Mouse (Mus musculus): ENCODE measurements around the gene Thrap3.

DNA sequence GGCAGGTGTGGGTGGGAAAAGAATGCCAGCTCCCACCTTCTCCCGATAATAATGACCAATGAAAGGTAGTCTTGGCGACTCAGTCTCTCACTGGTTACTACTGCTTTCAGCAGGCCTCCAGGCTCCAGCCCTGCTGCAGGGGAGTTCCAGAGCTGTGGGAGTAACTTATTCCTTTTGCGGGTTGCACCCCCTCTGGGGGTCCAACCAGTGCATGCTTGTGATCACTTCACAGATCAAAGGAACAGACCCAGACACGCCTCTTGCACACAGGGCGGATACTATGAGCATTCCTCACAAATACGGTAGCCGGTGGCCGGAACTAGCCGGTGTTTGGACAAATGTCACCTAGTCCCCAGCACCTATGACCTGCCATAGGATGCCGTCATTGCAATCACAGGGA, 52.8 kb downstream of the Thrap3 start:
- TF ChIP-seq USF1 (IDR thresholded peaks at IDR 0.05; ENCODE audit: low read depth) (no peak), TCF12 (IDR thresholded peaks at IDR 0.05; ENCODE audit: insufficient read depth, poor library complexity, severe bottlenecking) (no peak), POLR2A (IDR thresholded peaks at IDR 0.05; ENCODE audit: insufficient read length, low read depth) (no peak), MYOD1 (IDR thresholded peaks at IDR 0.05; ENCODE audit: control insufficient read depth in 1 of 3, insufficient read length in 2 of 3, low read depth in 2 of 3) (no peak), TCF3 (IDR thresholded peaks at IDR 0.05; ENCODE audit: insufficient read length, low read depth) (no peak), REST (IDR thresholded peaks at IDR 0.05; ENCODE audit: insufficient read depth, insufficient read length) (no peak), E2F4 (IDR thresholded peaks at IDR 0.05; ENCODE audit: insufficient read depth) (no peak), POLR2AphosphoS2 (IDR thresholded peaks at IDR 0.05; ENCODE audit: insufficient read length, low read depth) (no peak), CEBPB (IDR thresholded peaks at IDR 0.05; ENCODE audit: insufficient read depth, poor library complexity, severe bottlenecking) (no peak)
